Mouse (Mus musculus) E14TG2a.4 (cell line): ENCODE data around the gene Trdmt1.

Source experiments
- CTCF ChIP-seq: conservative IDR thresholded peaks from 2 replicates; pipeline ENCODE4 v1.5.1; 2014; ENCODE audit warnings: low read length
- NANOG ChIP-seq: IDR thresholded peaks from 2 replicates; pipeline ENCODE4 v1.6.1; 2014; ENCODE audit warnings: borderline replicate concordance, low read length, mixed read lengths
- POU5F1 ChIP-seq: IDR thresholded peaks from 2 replicates; pipeline ENCODE4 v1.6.1; 2014; ENCODE audit warnings: low read length, borderline replicate concordance

- TF ChIP-seq CTCF (no peak), NANOG (no peak), POU5F1 (no peak)
These were observed 15.9 kb upstream of the Trdmt1 start for GRCm38 (mm10) chr2:13560396-13560795.
